Mouse (Mus musculus): ENCODE results near the gene Tcl1b1.
"Not testable (repeated sequence)": the region's sequence is repeated elsewhere in the genome, so short reads cannot be mapped to it uniquely, and the experiment has no call there.

Gene Tcl1b1

DNA sequence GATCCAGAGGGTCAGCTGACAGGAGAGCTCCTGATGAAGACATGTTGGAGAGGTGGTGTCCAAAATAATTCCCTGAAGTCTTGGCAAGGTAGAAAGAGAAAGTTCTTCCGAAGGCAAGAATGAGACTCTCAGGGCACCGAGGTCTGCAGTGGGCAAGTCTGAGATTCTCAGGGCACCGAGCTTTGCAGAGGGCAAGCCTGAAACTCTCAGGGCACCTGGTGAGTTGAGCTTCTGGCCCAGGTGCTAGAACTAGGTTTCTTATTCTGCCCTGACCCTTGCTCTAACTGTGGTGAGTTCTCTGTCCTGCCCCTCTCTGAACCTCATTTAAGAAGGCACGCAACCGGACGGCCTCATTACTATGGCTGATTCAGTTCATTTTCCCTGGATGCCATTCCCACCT is 31.3 kb downstream of the Tcl1b1 start, which contains the start of gene Tcl1b3:
Gene Tcl1b3 (plus strand): TSS at position 301 of the 400 bp plus-strand sequence.
- not testable (repeated sequence) for DNase-seq (ENCODE audit: extremely low read depth, low read depth, low spot score)

DNA sequence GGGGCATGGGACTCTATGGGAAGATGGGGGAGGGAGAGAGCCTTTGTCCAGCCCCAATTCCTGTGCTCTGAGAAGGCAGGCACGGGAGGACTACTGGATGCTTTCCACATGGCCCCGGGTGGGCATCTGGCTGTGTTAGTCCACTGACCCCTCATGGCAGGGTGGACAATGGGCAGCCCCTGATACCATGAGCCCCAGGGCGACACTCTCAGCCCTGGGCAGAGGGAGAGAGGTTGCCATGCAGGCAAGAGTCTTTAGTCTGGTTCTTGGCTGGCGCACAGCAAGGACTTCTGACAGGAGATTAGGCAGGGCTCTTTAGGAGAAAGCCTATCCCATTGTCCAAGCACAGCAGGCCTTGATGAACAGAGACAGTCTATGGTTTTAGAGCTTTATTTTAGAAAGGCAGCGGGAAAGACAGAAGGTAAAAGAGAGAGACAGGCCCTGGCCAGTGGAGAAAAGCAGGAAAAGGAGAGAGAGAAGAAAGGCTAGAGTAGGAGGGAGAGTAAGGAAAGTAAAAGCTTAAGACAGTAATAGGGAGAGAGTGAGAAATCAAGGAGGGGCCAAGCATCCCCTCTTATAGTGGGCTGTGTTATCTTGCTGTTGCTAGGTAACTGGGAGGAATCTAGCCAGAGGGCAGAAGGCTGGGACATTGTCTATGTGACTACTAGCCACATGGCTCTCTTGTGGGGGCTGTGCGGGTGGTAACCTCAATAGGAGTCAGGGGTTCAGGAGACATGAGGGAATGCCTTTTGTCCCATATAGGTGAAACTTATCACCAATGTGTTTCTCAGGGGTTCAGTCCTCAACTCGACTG is 40.4 kb downstream of the Tcl1b1 start:
- DNase-seq (ENCODE audit: extremely low read depth, low read depth, low spot score): not testable (repeated sequence)

GRCm38 (mm10) chr12:105201657-105202056 is 42.2 kb downstream of the Tcl1b1 start, which contains the start of gene Tcl1b4:
Gene Tcl1b4, plus strand, starts transcription at chr12:105201957.
- DNase-seq (ENCODE audit: extremely low read depth, low read depth, low spot score): not testable (repeated sequence)

GRCm38 (mm10) chr12:105207071-105207470 is 47.6 kb downstream of the Tcl1b1 start:
- DNase-seq (ENCODE audit: extremely low read depth, low read depth, low spot score): no peak

GRCm38 (mm10) chr12:105208441-105208840 is 49.0 kb downstream of the Tcl1b1 start:
- no peak for DNase-seq (ENCODE audit: extremely low read depth, low read depth, low spot score)

- no peak for DNase-seq (ENCODE audit: extremely low read depth, low read depth, low spot score)
These were observed 49.7 kb downstream of the Tcl1b1 start for GRCm38 (mm10) chr12:105209231-105209630.
